Mouse (Mus musculus) hindbrain, embryonic 14.5 days (tissue): ENCODE data around the gene Ccm2l. TPM values are rescaled to one million over a fixed set of nuclear protein-coding genes. Genes with fewer than 3 reads are reported as not detected.
A peak's percentile ranks its signal among the peaks of the same experiment; 100 is the strongest.

Experiments
- ATAC-seq: fragments of 200-750 bp; cut with Nextera tagmentation; 2 replicates; pipeline ENCODE4 v1.8.0; 2017; ENCODE audit warnings: moderate number of reproducible peaks, mild to moderate bottlenecking, moderate TSS enrichment, moderate library complexity; ENCODE audit not compliant: low FRiP score
- DNase-seq: peaks from one replicate; pipeline ENCODE4 v3.0.0-alpha.2; 2015; ENCODE audit warnings: low spot score
- H3K27ac ChIP-seq: fragments of 300-500 bp; sonication (generic); 2 replicates; pipeline ENCODE4 v1.5.1; 2014; ENCODE audit warnings: mild to moderate bottlenecking, moderate library complexity
- H3K27me3 ChIP-seq: fragments of 300-500 bp; sonication (generic); 2 replicates; pipeline ENCODE4 v1.6.1; 2014; ENCODE audit warnings: mild to moderate bottlenecking, low read length, mixed read lengths; ENCODE audit not compliant: control insufficient read depth, insufficient read depth
- H3K36me3 ChIP-seq: fragments of 300-500 bp; sonication (generic); replicated peaks from 2 replicates; pipeline ENCODE4 v1.6.1; 2014; ENCODE audit not compliant: control insufficient read depth, insufficient read depth
- H3K4me1 ChIP-seq: fragments of 300-500 bp; sonication (generic); replicated peaks from 2 replicates; pipeline ENCODE4 v1.6.1; 2014; ENCODE audit warnings: antibody characterized with exemption, low read length, mixed read lengths; ENCODE audit not compliant: control insufficient read depth, insufficient read depth
- H3K4me2 ChIP-seq: fragments of 300-500 bp; sonication (generic); replicated peaks from 2 replicates; pipeline ENCODE4 v1.6.1; 2014; ENCODE audit warnings: mild to moderate bottlenecking, moderate library complexity
- H3K4me3 ChIP-seq: fragments of 300-500 bp; sonication (generic); replicated peaks from 2 replicates; pipeline ENCODE4 v1.5.1; 2014; ENCODE audit warnings: mild to moderate bottlenecking, low read length
- H3K9ac ChIP-seq: fragments of 300-500 bp; sonication (generic); 2 replicates; pipeline ENCODE4 v1.6.1; 2014
- H3K9me3 ChIP-seq: fragments of 300-500 bp; sonication (generic); 2 replicates; pipeline ENCODE4 v1.6.1; 2016; ENCODE audit warnings: low read length; ENCODE audit not compliant: control insufficient read depth
- WGBS: fragments of 180-500 bp; shearing (Covaris S2); extraction: QIAGEN DNeasy Blood & Tissue Kit; methylation state at CpG from one replicate; pipeline ENCODE4 v1.1.7; 2014; 5-methylcytosine and 5-hydroxymethylcytosine counted together
- polyA plus RNA-seq: library from polyadenylated mRNA; unstranded; fragments of >200 nt; fragmentation: Nextera tagmentation; extraction: Ambion mirVana; gene quantifications from 2 replicates; pipeline ENCODE4 v1.2.1, GENCODE M21; 2014

The Ccm2l gene
- polyA plus RNA-seq, result 1.7 and 2.4 TPM in 2 replicates

- ATAC-seq (no peak), DNase-seq (no peak)
- Histone ChIP-seq H3K27me3 (peaks cover 17% of the 10 kb centered on the region), H3K9me3 (no peaks in the 10 kb centered on the region), H3K9ac (no peak within 1 kb of the TSS), H3K36me3 (no peaks in the 10 kb centered on the region), H3K27ac (0 out of 2 replicates have a peak within 1 kb of the TSS, but pooled peaks have one; percentile 10), H3K4me2 (no peak within 1 kb of the TSS), H3K4me1 (peaks cover 10% of the 10 kb centered on the region; the same call in 1 of the 2 replicates), H3K4me3 (no peak within 1 kb of the TSS)
- 53% methylated on average over 12 of the region's 12 CpGs for WGBS
Measured at GRCm38 (mm10) chr2:153065747-153066508, at the start of gene Ccm2l. Gene Ccm2l, plus strand, starts transcription at chr2:153065955.

- no peak overlapping the region for H3K4me3 ChIP-seq
- no peak overlapping the region for H3K27ac ChIP-seq
- no peak for ATAC-seq
- no peaks in the 10 kb centered on the region for H3K9me3 ChIP-seq
- no peak overlapping the region for H3K9ac ChIP-seq
- H3K4me1 ChIP-seq, result peaks cover 11% of the 10 kb centered on the region
- WGBS, result 49% methylated on average over 5 of the region's 5 CpGs
- H3K36me3 ChIP-seq, result peaks cover 18% of the 10 kb centered on the region
- peaks cover 5% of the 10 kb centered on the region; the same call in 1 of the 2 replicates for H3K27me3 ChIP-seq
- DNase-seq, result no peak
- no peak overlapping the region for H3K4me2 ChIP-seq
Measured at GRCm38 (mm10) chr2:153016786-153017185, 49.0 kb upstream of the Ccm2l start.

GRCm38 (mm10) chr2:153019355-153019754 lies 46.4 kb upstream of the Ccm2l start:
- no peak overlapping the region for H3K27ac ChIP-seq

GRCm38 (mm10) chr2:153021163-153021562 lies 44.6 kb upstream of the Ccm2l start:
- H3K9me3 ChIP-seq, result no peaks in the 10 kb centered on the region
- 67% methylated on average over 3 of the region's 3 CpGs for WGBS
- H3K4me2 ChIP-seq, result no peak overlapping the region
- no peak overlapping the region for H3K9ac ChIP-seq
- no peaks in the 10 kb centered on the region for H3K36me3 ChIP-seq
- H3K27me3 ChIP-seq, result peaks cover 5% of the 10 kb centered on the region; the same call in 1 of the 2 replicates
- H3K27ac ChIP-seq, result no peak overlapping the region
- no peak overlapping the region for H3K4me3 ChIP-seq
- DNase-seq (no peak), ATAC-seq (no peak)
- H3K4me1 ChIP-seq, result no peaks in the 10 kb centered on the region

More at GRCm38 (mm10) chr2:153019355-153019754, 46.4 kb upstream of the Ccm2l start:
- Histone ChIP-seq H3K4me3 (no peak overlapping the region), H3K9ac (no peak overlapping the region), H3K27me3 (peaks cover 5% of the 10 kb centered on the region; the same call in 1 of the 2 replicates), H3K9me3 (no peaks in the 10 kb centered on the region), H3K4me1 (peaks cover 7% of the 10 kb centered on the region), H3K36me3 (no peaks in the 10 kb centered on the region), H3K4me2 (no peak overlapping the region)
- 89% methylated on average over 3 of the region's 3 CpGs for WGBS
- no peak for ATAC-seq
- no peak for DNase-seq

- H3K27me3 ChIP-seq, result no peaks in the 10 kb centered on the region
- 74% methylated on average over 4 of the region's 4 CpGs for WGBS
- ATAC-seq, result no peak
Measured at GRCm38 (mm10) chr2:153022855-153023254, 42.9 kb upstream of the Ccm2l start.

GRCm38 (mm10) chr2:153026052-153026451 lies 39.7 kb upstream of the Ccm2l start:
- Histone ChIP-seq H3K27ac (no peak overlapping the region), H3K4me2 (no peak overlapping the region), H3K4me3 (no peak overlapping the region), H3K9me3 (no peaks in the 10 kb centered on the region), H3K4me1 (peaks cover 8% of the 10 kb centered on the region; the same call in 1 of the 2 replicates), H3K9ac (no peak overlapping the region), H3K36me3 (no peaks in the 10 kb centered on the region), H3K27me3 (no peaks in the 10 kb centered on the region)
- 86% methylated on average over 7 of the region's 7 CpGs for WGBS
- DNase-seq (no peak), ATAC-seq (no peak)

More at GRCm38 (mm10) chr2:153022855-153023254, 42.9 kb upstream of the Ccm2l start:
- no peak overlapping the region for H3K4me3 ChIP-seq
- H3K4me2 ChIP-seq, result no peak overlapping the region
- no peaks in the 10 kb centered on the region for H3K9me3 ChIP-seq
- H3K4me1 ChIP-seq, result no peaks in the 10 kb centered on the region
- H3K9ac ChIP-seq, result no peak overlapping the region
- H3K36me3 ChIP-seq, result no peaks in the 10 kb centered on the region
- no peak for DNase-seq
- H3K27ac ChIP-seq, result no peak overlapping the region

GRCm38 (mm10) chr2:153027501-153027900 lies 38.3 kb upstream of the Ccm2l start:
- Histone ChIP-seq H3K4me3 (no peak overlapping the region), H3K4me1 (peaks cover 9% of the 10 kb centered on the region; the same call in 1 of the 2 replicates), H3K27me3 (no peaks in the 10 kb centered on the region), H3K27ac (no peak overlapping the region), H3K9me3 (no peaks in the 10 kb centered on the region), H3K4me2 (no peak overlapping the region), H3K9ac (no peak overlapping the region), H3K36me3 (no peaks in the 10 kb centered on the region)
- 61% methylated on average over 4 of the region's 4 CpGs for WGBS
- DNase-seq (no peak), ATAC-seq (no peak)

- no peak for DNase-seq
- H3K9ac ChIP-seq, result no peak overlapping the region
- WGBS, result 10% methylated on average over 4 of the region's 4 CpGs
- H3K27me3 ChIP-seq, result no peaks in the 10 kb centered on the region
- peaks cover 36% of the 10 kb centered on the region for H3K4me1 ChIP-seq
- ATAC-seq, result no peak
- peak overlapping the region; percentile 87 for H3K4me2 ChIP-seq
- H3K9me3 ChIP-seq, result no peaks in the 10 kb centered on the region
- no peak overlapping the region for H3K27ac ChIP-seq
- H3K36me3 ChIP-seq, result no peaks in the 10 kb centered on the region
- H3K4me3 ChIP-seq, result no peak overlapping the region
Measured at GRCm38 (mm10) chr2:153030422-153030821, 35.3 kb upstream of the Ccm2l start.

GRCm38 (mm10) chr2:153031126-153032082 lies 34.4 kb upstream of the Ccm2l start, which contains the start of gene Xkr7:
Gene Xkr7, plus strand, starts transcription at chr2:153031852.
- H3K4me3 ChIP-seq, result peak within 1 kb of the TSS; percentile 67
- no peaks in the 10 kb centered on the region for H3K36me3 ChIP-seq
- peak within 1 kb of the TSS; percentile 87 for H3K4me2 ChIP-seq
- H3K27me3 ChIP-seq, result no peaks in the 10 kb centered on the region
- peak within 1 kb of the TSS; percentile 89 for H3K27ac ChIP-seq
- WGBS, result 1% methylated on average over 40 of the region's 54 CpGs
- peak within 1 kb of the TSS; percentile 70 for H3K9ac ChIP-seq
- ATAC-seq, result peak; percentile 88
- peak; percentile 71 for DNase-seq
- H3K9me3 ChIP-seq, result no peaks in the 10 kb centered on the region
- H3K4me1 ChIP-seq, result peaks cover 38% of the 10 kb centered on the region
